Mouse (Mus musculus): Measurements from ENCODE around the gene Thumpd2.

The Thumpd2 gene

GRCm38 (mm10) chr17:81064979-81065311 is at the start of gene Thumpd2:
Thumpd2 (minus strand) TSS chr17:81065082.
- peak; percentile 96 for DNase-seq (ENCODE audit: low read depth, low spot score)

- DNase-seq (ENCODE audit: low read depth, low spot score), result no peak
Measured at GRCm38 (mm10) chr17:81104237-81104636, 39.4 kb upstream of the Thumpd2 start.

GRCm38 (mm10) chr17:81102866-81103265 is 38.0 kb upstream of the Thumpd2 start:
- no peak for DNase-seq (ENCODE audit: low read depth, low spot score)

- peak; percentile 9 for DNase-seq (ENCODE audit: low read depth, low spot score)
Measured at GRCm38 (mm10) chr17:81098444-81098843, 33.6 kb upstream of the Thumpd2 start.

GRCm38 (mm10) chr17:81096490-81096889 is 31.6 kb upstream of the Thumpd2 start:
- DNase-seq (ENCODE audit: low read depth, low spot score), result no peak

- no peak for DNase-seq (ENCODE audit: low read depth, low spot score)
Measured at GRCm38 (mm10) chr17:81092794-81093193, 27.9 kb upstream of the Thumpd2 start.

- DNase-seq (ENCODE audit: low read depth, low spot score), result no peak
Measured at GRCm38 (mm10) chr17:81088866-81089265, 24.0 kb upstream of the Thumpd2 start.

- no peak for DNase-seq (ENCODE audit: low read depth, low spot score)
Measured at GRCm38 (mm10) chr17:81087735-81088134, 22.9 kb upstream of the Thumpd2 start.

- DNase-seq (ENCODE audit: low read depth, low spot score), result peak; percentile 12
Measured at GRCm38 (mm10) chr17:81064279-81064978, 453 bp downstream of the Thumpd2 start.

GRCm38 (mm10) chr17:81063346-81063745 is 1.5 kb downstream of the Thumpd2 start:
- no peak for DNase-seq (ENCODE audit: low read depth, low spot score)

GRCm38 (mm10) chr17:81062349-81062871 is 2.5 kb downstream of the Thumpd2 start:
- peak; percentile 7 for DNase-seq (ENCODE audit: low read depth, low spot score)

GRCm38 (mm10) chr17:81056796-81057381 is 8.0 kb downstream of the Thumpd2 start:
- DNase-seq (ENCODE audit: low read depth, low spot score), result peak; percentile 42

- DNase-seq (ENCODE audit: low read depth, low spot score), result no peak
Measured at GRCm38 (mm10) chr17:81056035-81056434, 8.8 kb downstream of the Thumpd2 start.

GRCm38 (mm10) chr17:81055522-81055921 is 9.4 kb downstream of the Thumpd2 start:
- DNase-seq (ENCODE audit: low read depth, low spot score), result no peak

GRCm38 (mm10) chr17:81053274-81053673 is 11.6 kb downstream of the Thumpd2 start:
- no peak for DNase-seq (ENCODE audit: low read depth, low spot score)

- no peak for DNase-seq (ENCODE audit: low read depth, low spot score)
Measured at GRCm38 (mm10) chr17:81047930-81048564, 16.8 kb downstream of the Thumpd2 start.

- no peak for DNase-seq (ENCODE audit: low read depth, low spot score)
Measured at GRCm38 (mm10) chr17:81045525-81046150, 19.2 kb downstream of the Thumpd2 start.

GRCm38 (mm10) chr17:81045115-81045514 is 19.8 kb downstream of the Thumpd2 start:
- no peak for DNase-seq (ENCODE audit: low read depth, low spot score)

GRCm38 (mm10) chr17:81044356-81044755 is 20.5 kb downstream of the Thumpd2 start:
- DNase-seq (ENCODE audit: low read depth, low spot score), result no peak

- no peak for DNase-seq (ENCODE audit: low read depth, low spot score)
Measured at GRCm38 (mm10) chr17:81041662-81042061, 23.2 kb downstream of the Thumpd2 start.

GRCm38 (mm10) chr17:81038707-81039408 is 26.0 kb downstream of the Thumpd2 start:
- DNase-seq (ENCODE audit: low read depth, low spot score), result no peak

- DNase-seq (ENCODE audit: low read depth, low spot score), result no peak
Measured at GRCm38 (mm10) chr17:81035354-81035753, 29.5 kb downstream of the Thumpd2 start.

Measured in mesoderm, embryonic 11.5 days (tissue).